Mouse (Mus musculus): ENCODE data around the gene B4galt3.
"Not testable (repeated sequence)": the region's sequence is repeated elsewhere in the genome, so short reads cannot be mapped to it uniquely, and the experiment has no call there.

B4galt3 gene

GRCm38 (mm10) chr1:171241952-171242351, 28.2 kb upstream of the B4galt3 start:
- DNase-seq = not testable (repeated sequence)

GRCm38 (mm10) chr1:171245353-171245752, 24.8 kb upstream of the B4galt3 start:
- DNase-seq = no peak

- peak; percentile 98 for DNase-seq
These were observed 23.2 kb upstream of the B4galt3 start for GRCm38 (mm10) chr1:171246709-171247452.

- DNase-seq = no peak
These were observed 22.7 kb upstream of the B4galt3 start for GRCm38 (mm10) chr1:171247453-171247841.

- DNase-seq = no peak
These were observed 22.2 kb upstream of the B4galt3 start for GRCm38 (mm10) chr1:171247916-171248315.

- DNase-seq = peak; percentile 43
These were observed 21.5 kb upstream of the B4galt3 start for GRCm38 (mm10) chr1:171248386-171249226.

GRCm38 (mm10) chr1:171249913-171250600, 20.1 kb upstream of the B4galt3 start, which contains the start of gene Adamts4:
Adamts4 (plus strand) TSS chr1:171250421.
- DNase-seq = peak; percentile 53

GRCm38 (mm10) chr1:171250680-171251593, 19.2 kb upstream of the B4galt3 start, which contains the start of gene Ndufs2:
Ndufs2 (minus strand) TSS chr1:171251388.
- no peak for DNase-seq

- DNase-seq = no peak
These were observed 18.4 kb upstream of the B4galt3 start for GRCm38 (mm10) chr1:171251594-171252324.

- no peak for DNase-seq
These were observed 17.7 kb upstream of the B4galt3 start for GRCm38 (mm10) chr1:171252415-171252814.

GRCm38 (mm10) chr1:171256095-171256818, 13.9 kb upstream of the B4galt3 start:
- no peak for DNase-seq

- peak; percentile 55 for DNase-seq
These were observed 13.1 kb upstream of the B4galt3 start for GRCm38 (mm10) chr1:171256937-171257548.

GRCm38 (mm10) chr1:171257781-171258180, 12.3 kb upstream of the B4galt3 start:
- DNase-seq = no peak

GRCm38 (mm10) chr1:171258921-171259320, 11.2 kb upstream of the B4galt3 start:
- no peak for DNase-seq

- DNase-seq = no peak
These were observed 9.8 kb upstream of the B4galt3 start for GRCm38 (mm10) chr1:171260316-171260715.

- peak; percentile 90 for DNase-seq
These were observed 7.5 kb upstream of the B4galt3 start for GRCm38 (mm10) chr1:171262594-171263130.

GRCm38 (mm10) chr1:171263185-171263611, 6.9 kb upstream of the B4galt3 start:
- no peak for DNase-seq

GRCm38 (mm10) chr1:171263666-171264461, 6.3 kb upstream of the B4galt3 start:
- no peak for DNase-seq

Data from right cerebral cortex, adult 18-20 months (tissue).